Mouse (Mus musculus) hindbrain, embryonic 14.5 days (tissue): Measurements from ENCODE around the gene Narfl. TPM values are rescaled to one million over a fixed set of nuclear protein-coding genes. Genes with fewer than 3 reads are reported as not detected.

Source experiments
- ATAC-seq: fragments of 200-750 bp; cut with Nextera tagmentation; 2 replicates; pipeline ENCODE4 v1.8.0; 2017; ENCODE audit warnings: moderate number of reproducible peaks, mild to moderate bottlenecking, moderate TSS enrichment, moderate library complexity; ENCODE audit not compliant: low FRiP score
- DNase-seq: peaks from one replicate; pipeline ENCODE4 v3.0.0-alpha.2; 2015; ENCODE audit warnings: low spot score
- H3K27ac ChIP-seq: fragments of 300-500 bp; sonication (generic); 2 replicates; pipeline ENCODE4 v1.5.1; 2014; ENCODE audit warnings: mild to moderate bottlenecking, moderate library complexity
- H3K27me3 ChIP-seq: fragments of 300-500 bp; sonication (generic); 2 replicates; pipeline ENCODE4 v1.6.1; 2014; ENCODE audit warnings: mild to moderate bottlenecking, low read length, mixed read lengths; ENCODE audit not compliant: control insufficient read depth, insufficient read depth
- H3K36me3 ChIP-seq: fragments of 300-500 bp; sonication (generic); replicated peaks from 2 replicates; pipeline ENCODE4 v1.6.1; 2014; ENCODE audit not compliant: control insufficient read depth, insufficient read depth
- H3K4me1 ChIP-seq: fragments of 300-500 bp; sonication (generic); replicated peaks from 2 replicates; pipeline ENCODE4 v1.6.1; 2014; ENCODE audit warnings: antibody characterized with exemption, low read length, mixed read lengths; ENCODE audit not compliant: control insufficient read depth, insufficient read depth
- H3K4me2 ChIP-seq: fragments of 300-500 bp; sonication (generic); replicated peaks from 2 replicates; pipeline ENCODE4 v1.6.1; 2014; ENCODE audit warnings: mild to moderate bottlenecking, moderate library complexity
- H3K4me3 ChIP-seq: fragments of 300-500 bp; sonication (generic); replicated peaks from 2 replicates; pipeline ENCODE4 v1.5.1; 2014; ENCODE audit warnings: mild to moderate bottlenecking, low read length
- H3K9ac ChIP-seq: fragments of 300-500 bp; sonication (generic); 2 replicates; pipeline ENCODE4 v1.6.1; 2014
- H3K9me3 ChIP-seq: fragments of 300-500 bp; sonication (generic); 2 replicates; pipeline ENCODE4 v1.6.1; 2016; ENCODE audit warnings: low read length; ENCODE audit not compliant: control insufficient read depth
- WGBS: fragments of 180-500 bp; shearing (Covaris S2); extraction: QIAGEN DNeasy Blood & Tissue Kit; methylation state at CpG from one replicate; pipeline ENCODE4 v1.1.7; 2014; 5-methylcytosine and 5-hydroxymethylcytosine counted together
- polyA plus RNA-seq: library from polyadenylated mRNA; unstranded; fragments of >200 nt; fragmentation: Nextera tagmentation; extraction: Ambion mirVana; gene quantifications from 2 replicates; pipeline ENCODE4 v1.2.1, GENCODE M21; 2014

Narfl gene
- polyA plus RNA-seq, 1 experiment from 2014 or later, result 29.1 TPM

DNA sequence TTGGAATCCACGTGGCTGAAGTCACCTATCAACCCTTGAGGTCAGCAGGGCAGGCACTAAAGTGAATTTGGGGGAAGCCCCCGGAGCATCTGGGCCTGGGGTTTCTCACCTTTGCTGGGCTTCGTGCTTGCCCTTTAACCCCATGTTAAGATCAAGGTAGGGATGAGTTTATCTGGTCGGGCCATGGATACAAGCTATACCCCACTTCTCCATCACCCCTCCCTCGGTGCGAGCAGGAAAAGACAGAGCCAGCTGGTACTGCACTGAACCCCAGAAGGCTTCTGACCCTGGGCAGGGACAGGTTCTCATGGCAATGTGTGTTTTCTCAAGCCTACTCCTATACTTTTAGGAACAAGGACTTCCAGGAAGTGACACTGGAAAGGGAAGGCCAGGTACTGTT is 7.8 kb downstream of the Narfl start:
- ATAC-seq (no peak), DNase-seq (no peak)
- no peak overlapping the region for H3K27ac ChIP-seq
- no peak overlapping the region for H3K4me3 ChIP-seq
- 89% methylated on average over 6 of the region's 6 CpGs for WGBS
- H3K4me1 ChIP-seq, result peaks cover 16% of the 10 kb centered on the region
- H3K27me3 ChIP-seq, result no peaks in the 10 kb centered on the region
- no peaks in the 10 kb centered on the region for H3K9me3 ChIP-seq
- no peak overlapping the region for H3K4me2 ChIP-seq
- H3K9ac ChIP-seq, result no peak overlapping the region
- H3K36me3 ChIP-seq, result peaks cover 58% of the 10 kb centered on the region

DNA sequence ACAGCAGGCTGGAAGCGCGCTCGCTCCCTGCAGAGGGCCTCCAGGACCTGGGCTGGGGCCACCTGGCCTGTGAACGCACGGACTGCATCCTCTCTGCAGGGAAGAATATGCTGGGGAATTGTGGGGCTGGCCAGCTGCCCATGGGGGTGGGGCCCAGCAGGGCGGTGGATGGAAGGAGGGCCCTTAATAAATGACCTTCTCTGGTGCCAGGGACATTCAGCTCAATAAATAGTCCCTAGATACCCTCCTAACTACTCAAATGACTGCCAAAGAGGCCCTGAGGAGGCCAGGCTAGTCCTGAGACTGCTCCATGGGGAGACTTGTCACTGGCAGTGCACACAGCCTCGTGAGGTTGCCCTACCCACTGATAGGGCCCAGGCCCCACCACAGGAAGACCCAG is 9.5 kb downstream of the Narfl start:
- no peak for DNase-seq
- Histone ChIP-seq H3K9me3 (no peaks in the 10 kb centered on the region), H3K27me3 (no peaks in the 10 kb centered on the region), H3K4me1 (peaks cover 16% of the 10 kb centered on the region), H3K9ac (0 out of 2 replicates have a peak overlapping the region, but pooled peaks have one; percentile 74), H3K4me2 (no peak overlapping the region), H3K27ac (no peak overlapping the region), H3K4me3 (no peak overlapping the region), H3K36me3 (peaks cover 59% of the 10 kb centered on the region)
- ATAC-seq, result no peak
- WGBS, result 76% methylated on average over 7 of the region's 7 CpGs

DNA sequence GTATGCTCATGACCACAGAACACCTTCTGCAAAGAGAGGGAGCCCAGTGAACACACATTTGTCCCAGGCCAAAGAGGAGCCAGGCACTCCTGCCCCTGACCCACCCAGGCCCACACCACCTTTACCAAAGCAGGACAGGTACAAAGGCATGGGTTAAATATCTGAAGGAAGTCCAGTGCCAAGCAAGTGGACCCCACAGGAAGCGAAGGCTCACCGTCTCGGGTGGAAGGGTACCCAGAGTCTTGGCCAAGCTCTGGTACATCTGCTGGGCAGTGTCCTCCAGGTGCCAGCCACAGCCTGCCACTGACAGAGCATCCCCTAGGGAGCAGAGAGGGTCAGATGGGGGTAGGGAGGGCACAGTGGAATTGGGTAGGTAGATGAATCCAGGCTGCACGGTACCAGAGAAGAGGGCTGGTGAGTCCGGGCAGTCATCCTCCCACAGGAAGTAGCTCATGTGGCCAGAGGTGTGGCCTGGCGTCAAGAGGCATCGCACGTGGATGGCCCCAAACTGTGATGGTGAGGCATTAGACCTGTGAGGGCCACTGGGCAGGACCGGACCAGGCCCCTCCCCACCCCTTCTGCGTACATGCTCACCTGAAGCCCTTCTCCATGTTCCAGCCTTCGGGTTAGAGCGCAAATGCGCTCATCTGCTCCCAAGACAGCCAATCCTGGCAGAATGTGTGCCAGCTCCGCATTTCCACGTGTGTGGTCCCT is 10.4 kb downstream of the Narfl start:
- Histone ChIP-seq H3K9me3 (no peaks in the 10 kb centered on the region), H3K9ac (peak overlapping the region; percentile 74), H3K27me3 (no peaks in the 10 kb centered on the region), H3K4me2 (peak overlapping the region; percentile 85), H3K27ac (no peak overlapping the region), H3K4me3 (peak overlapping the region; percentile 52), H3K36me3 (peaks cover 59% of the 10 kb centered on the region), H3K4me1 (peaks cover 16% of the 10 kb centered on the region)
- ATAC-seq, result no peak
- DNase-seq, result no peak
- WGBS, result 82% methylated on average over 15 of the region's 15 CpGs

GRCm38 (mm10) chr17:25785281-25785745 is 11.7 kb downstream of the Narfl start, which contains the start of gene Haghl:
Gene Haghl (minus strand): TSS chr17:25785673.
- H3K36me3 ChIP-seq, result peaks cover 60% of the 10 kb centered on the region
- DNase-seq (peak; percentile 98), ATAC-seq (peak; percentile 81)
- no peaks in the 10 kb centered on the region for H3K27me3 ChIP-seq
- peak within 1 kb of the TSS; percentile 74 for H3K9ac ChIP-seq
- peak within 1 kb of the TSS; percentile 77 for H3K27ac ChIP-seq
- peak within 1 kb of the TSS; percentile 85 for H3K4me2 ChIP-seq
- H3K9me3 ChIP-seq, result no peaks in the 10 kb centered on the region
- peaks cover 16% of the 10 kb centered on the region for H3K4me1 ChIP-seq
- WGBS, result under 1% methylated on average over 23 of the region's 23 CpGs
- H3K4me3 ChIP-seq, result peak within 1 kb of the TSS; percentile 52

GRCm38 (mm10) chr17:25786280-25786679 is 12.7 kb downstream of the Narfl start, which contains the start of gene Ccdc78:
Gene Ccdc78 (plus strand): TSS chr17:25786580.
- WGBS, result 82% methylated on average over 3 of the region's 3 CpGs
- ATAC-seq (no peak), DNase-seq (no peak)
- Histone ChIP-seq H3K27me3 (no peaks in the 10 kb centered on the region), H3K27ac (peak within 1 kb of the TSS; percentile 77), H3K4me2 (peak within 1 kb of the TSS; percentile 85), H3K4me3 (peak within 1 kb of the TSS; percentile 52), H3K36me3 (peaks cover 50% of the 10 kb centered on the region), H3K9me3 (no peaks in the 10 kb centered on the region), H3K9ac (peak within 1 kb of the TSS; percentile 74), H3K4me1 (peaks cover 18% of the 10 kb centered on the region)

DNA sequence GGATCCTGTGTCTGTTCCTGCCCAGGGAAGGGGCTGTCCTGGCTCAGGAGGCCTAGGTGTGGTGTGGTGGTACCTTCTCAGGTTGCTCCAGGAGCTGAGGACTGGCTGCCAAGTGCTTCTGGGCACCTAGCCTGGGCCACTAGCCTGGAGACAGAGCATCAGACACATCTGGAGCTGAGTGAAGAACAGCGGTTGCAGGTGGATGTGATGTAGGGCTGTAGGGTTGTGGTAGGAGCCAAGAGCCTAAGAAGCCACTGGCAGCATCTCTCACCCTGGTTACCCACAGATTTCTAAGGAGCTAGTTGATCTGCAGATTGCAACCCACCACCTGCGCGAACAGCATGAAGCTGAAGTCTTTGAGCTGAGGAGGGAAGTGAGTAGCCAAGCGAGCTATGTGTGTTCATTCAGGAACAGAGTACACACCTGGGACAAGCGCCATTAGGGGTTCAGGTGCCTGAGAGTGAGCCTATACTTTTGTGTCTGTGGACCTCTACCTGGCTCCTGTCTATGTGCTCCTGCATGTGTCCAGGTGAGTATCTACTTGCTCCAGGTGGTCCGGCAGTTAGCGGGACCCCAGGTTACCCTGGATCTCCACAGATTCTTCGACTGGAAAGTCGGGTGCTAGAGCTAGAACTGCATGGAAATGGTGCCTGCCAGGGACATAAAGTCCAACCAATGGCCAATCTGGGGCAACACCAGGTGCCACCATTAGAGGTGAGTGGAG is 13.4 kb downstream of the Narfl start:
- no peak overlapping the region for H3K4me2 ChIP-seq
- peaks cover 44% of the 10 kb centered on the region for H3K36me3 ChIP-seq
- WGBS, result 96% methylated on average over 9 of the region's 9 CpGs
- no peak overlapping the region for H3K4me3 ChIP-seq
- DNase-seq (no peak), ATAC-seq (no peak)
- H3K27me3 ChIP-seq, result no peaks in the 10 kb centered on the region
- H3K27ac ChIP-seq, result no peak overlapping the region
- H3K9ac ChIP-seq, result no peak overlapping the region
- peaks cover 23% of the 10 kb centered on the region for H3K4me1 ChIP-seq
- H3K9me3 ChIP-seq, result no peaks in the 10 kb centered on the region

DNA sequence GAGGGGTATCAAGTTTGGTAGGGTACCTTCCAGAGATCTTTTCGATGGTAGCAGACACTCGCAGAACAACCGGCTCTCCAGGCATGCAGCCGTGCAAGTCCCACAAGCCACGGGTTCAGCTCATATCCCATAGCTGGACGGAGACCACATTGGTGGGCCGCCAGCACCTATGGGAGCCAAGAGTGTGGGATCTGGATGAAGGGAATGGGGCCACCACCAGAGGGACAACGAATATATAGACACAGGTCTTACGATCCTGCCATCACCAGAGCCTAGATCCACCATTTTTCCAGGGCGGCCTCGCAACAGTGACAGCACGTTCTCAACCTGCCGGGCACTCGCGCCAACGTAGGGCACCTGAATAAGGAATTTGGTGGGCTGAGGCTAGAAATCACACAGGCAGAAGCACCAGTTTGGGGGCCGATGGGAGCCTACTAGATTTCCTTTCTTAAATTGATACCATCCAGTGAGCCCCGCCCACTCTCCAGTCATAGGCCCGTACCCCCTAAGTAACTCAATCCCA is 17.8 kb downstream of the Narfl start:
- 29% methylated on average over 19 of the region's 19 CpGs for WGBS
- Histone ChIP-seq H3K4me1 (peaks cover 21% of the 10 kb centered on the region), H3K27ac (peak overlapping the region; percentile 95), H3K36me3 (peaks cover 21% of the 10 kb centered on the region), H3K9ac (peak overlapping the region; percentile 80), H3K4me2 (peak overlapping the region; percentile 85), H3K27me3 (no peaks in the 10 kb centered on the region), H3K4me3 (peak overlapping the region; percentile 60), H3K9me3 (no peaks in the 10 kb centered on the region)
- no peak for DNase-seq
- ATAC-seq, result no peak

- DNase-seq, result peak; percentile 85
- peaks cover 23% of the 10 kb centered on the region for H3K4me1 ChIP-seq
- H3K27me3 ChIP-seq, result no peaks in the 10 kb centered on the region
- no peaks in the 10 kb centered on the region for H3K9me3 ChIP-seq
- peak overlapping the region; percentile 80 for H3K9ac ChIP-seq
- peaks cover 21% of the 10 kb centered on the region for H3K36me3 ChIP-seq
- H3K4me3 ChIP-seq, result peak overlapping the region; percentile 60
- under 1% methylated on average over 45 of the region's 45 CpGs for WGBS
- peak overlapping the region; percentile 85 for H3K4me2 ChIP-seq
- peak; percentile 67 for ATAC-seq
- H3K27ac ChIP-seq, result peak overlapping the region; percentile 95
Measured at GRCm38 (mm10) chr17:25791843-25792527, 18.4 kb downstream of the Narfl start.
